Mouse (Mus musculus) monocyte, adult 2 months (primary cell): ENCODE results near the gene Lyst.

Source experiments
- DNase-seq, 2 experiments: peaks; one replicate each; pipeline ENCODE4 v3.0.0; 2022; ENCODE audit warnings: low spot score in 2 of 2, low read depth in 1 of 2

Gene Lyst

DNA sequence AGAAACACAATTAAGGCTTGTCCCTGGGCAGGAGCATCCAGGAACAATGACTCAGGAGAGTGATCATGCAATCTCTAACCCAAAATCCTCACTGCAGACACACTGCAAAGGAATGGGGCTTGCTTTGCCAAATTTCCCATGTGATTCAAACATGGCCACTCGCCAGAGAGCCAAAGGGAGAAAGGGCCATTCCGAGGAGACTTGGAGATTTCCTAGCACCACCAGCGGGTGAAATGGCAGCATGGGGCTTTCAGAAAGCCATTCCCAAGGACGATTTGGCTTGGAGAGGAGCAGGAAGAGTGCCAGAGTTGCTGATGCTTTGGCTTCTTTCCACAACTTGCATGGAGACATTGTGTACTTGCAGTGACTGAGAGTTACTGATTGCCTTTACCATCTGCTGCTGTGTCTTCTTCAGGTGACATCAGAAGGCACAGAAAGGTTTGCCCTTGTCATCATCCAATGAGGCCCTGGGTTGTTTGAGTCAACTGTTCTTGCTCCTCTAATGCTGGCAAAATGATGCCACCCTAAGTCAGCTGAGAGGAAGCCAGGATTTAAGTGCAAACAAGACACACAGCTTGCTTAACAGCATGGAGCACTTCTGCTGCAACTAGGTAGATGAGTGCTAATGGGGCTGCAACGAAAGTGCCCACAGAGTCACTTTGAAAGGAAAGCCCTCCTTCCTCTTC, 16.5 kb upstream of the Lyst start:
- no peak for DNase-seq

DNA sequence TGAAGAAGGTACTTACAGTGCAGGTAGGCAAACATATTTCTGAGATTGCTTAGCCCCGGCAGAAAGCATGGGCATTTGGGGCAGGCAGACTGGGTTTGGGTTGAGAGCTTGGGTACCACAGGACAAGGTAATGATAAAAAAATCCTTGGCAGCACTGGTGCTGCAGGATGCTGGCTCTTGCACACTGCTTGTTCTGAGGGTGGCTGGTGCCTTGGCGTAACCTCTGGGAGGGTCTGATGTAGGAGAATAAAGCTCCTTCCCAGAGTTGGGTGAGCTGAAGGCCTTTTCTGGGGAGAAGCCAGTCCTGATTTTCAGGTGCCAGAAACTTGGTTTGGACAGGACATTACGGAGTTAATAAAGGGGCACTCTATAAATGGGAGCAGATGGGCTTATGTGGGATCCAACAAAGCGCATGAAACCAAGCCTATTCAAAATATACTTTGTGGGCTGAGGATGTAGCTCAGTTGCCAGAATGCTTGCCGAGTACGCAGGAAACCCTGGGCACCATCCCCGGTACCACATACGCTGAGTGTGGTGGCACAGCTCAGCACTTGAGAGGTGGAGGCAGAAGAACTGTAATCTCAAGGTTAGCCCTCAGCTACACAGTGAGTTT, 15.8 kb upstream of the Lyst start:
- DNase-seq: no peak

DNA sequence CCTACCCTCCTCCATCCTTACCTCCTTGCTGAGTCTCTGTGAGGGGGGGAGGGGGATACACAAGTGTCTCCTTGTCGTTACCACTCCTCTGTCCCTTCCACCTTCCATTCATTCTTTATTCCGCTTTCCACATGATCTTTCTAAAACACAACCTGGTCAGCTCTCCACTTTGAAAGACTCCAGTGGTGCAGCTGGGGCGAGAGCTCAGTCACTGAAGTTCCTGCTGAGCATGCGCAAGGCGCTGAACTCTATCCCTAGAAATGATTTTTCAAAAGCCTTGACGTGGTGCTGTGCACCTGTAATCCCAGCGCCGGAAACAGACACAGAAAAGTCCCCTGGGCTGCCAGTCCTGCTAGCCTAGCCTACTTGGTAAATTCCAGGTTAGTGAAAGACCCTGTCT, 15.1 kb upstream of the Lyst start:
- no peak for DNase-seq

DNA sequence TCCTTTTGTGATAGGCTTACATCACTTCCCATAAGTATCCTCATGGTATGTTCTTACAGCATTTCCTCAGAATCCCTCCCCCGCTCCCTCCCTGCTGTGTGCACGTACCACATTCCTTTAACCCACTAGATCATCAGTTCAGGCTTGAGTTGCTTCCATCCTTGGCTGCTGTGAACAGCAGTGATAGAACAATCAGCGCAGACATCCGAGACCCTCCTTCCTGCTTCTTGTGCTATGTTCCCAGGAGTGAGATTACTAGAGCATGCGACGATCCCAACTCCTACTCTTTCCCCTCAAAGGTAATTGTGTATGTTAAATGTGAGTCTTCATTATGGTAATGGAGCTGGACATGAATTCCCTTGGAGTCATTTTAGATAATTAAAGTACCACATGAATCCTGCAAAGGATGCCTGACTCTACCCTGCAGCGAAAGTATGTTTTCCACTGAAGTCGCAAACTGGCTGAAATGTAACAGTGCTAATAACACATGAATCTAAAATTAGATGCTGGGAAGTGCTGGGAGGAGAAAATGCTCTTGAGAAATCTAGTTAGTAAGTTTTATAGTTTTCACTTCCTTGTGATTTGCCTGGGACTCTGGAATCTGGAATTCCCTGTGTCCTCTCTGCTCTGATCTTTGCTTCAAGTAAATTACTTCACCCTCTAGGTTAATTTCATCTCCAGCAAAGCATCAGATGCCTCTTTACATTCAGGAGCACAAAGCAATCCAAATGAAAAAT, 13.6 kb upstream of the Lyst start:
- DNase-seq: no peak

DNA sequence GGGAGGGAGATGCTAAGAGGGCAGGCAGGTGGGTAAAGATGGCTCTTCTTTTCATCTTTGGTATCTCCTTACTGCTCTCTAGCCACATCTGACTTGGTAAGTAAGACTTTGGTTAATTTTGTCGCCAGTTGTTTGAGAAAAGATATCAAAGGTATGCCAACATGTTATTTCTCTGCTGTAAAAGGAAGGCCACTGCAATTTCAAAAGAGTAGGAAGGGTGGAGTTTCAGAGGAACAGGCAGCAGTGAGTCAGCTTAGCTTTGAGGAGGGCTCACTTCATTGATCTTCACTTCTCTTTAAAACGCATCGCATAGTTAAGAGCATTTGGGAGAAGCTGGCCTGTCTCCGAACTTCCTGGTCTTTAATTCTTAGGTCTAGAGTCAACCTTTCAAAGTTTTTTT, 8.2 kb upstream of the Lyst start:
- DNase-seq: no peak

DNA sequence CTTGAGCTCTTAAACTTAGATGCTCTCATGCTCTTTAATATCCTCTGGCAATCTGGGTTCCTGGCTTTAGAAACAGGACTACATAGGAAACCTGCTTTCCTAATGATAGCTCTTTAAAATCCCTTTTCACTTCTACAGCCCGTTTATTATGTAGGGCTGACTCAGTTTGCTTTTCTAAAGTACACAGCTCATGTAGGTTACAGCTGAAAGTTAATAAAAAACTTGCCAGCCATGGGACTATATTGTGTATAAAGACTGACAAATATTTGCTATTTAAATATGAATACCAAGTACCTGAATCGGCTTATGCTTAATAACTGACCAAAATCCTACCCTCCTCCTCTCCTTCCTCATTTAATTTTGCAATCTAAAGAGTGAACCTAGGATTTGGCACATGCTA, 6.7 kb upstream of the Lyst start:
- no peak for DNase-seq

DNA sequence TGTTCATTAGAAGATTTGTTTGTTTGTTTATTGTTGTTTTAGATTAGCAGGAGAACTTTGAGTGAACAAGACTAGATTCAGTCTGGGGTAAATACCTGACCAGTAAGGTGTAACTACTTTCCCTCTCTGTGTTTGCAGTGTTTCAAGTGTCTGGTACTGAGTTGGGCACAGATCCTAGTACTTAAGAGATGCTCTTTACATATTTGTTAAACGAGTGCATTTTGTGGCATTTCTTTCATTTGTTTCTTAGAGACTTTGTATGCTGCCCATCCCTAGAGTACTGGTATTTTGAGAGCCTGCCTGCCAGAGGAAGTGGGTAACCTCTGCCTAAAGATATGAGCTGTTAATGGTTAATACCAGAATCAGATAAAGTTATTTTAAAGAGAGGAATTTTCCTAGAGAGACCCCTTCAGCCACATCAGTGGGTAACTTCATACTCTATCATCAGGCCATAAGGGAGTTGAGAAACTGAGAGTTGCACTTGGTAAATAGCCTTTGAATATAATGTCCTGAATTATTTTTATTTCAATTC, 2.5 kb upstream of the Lyst start:
- no peak for DNase-seq

DNA sequence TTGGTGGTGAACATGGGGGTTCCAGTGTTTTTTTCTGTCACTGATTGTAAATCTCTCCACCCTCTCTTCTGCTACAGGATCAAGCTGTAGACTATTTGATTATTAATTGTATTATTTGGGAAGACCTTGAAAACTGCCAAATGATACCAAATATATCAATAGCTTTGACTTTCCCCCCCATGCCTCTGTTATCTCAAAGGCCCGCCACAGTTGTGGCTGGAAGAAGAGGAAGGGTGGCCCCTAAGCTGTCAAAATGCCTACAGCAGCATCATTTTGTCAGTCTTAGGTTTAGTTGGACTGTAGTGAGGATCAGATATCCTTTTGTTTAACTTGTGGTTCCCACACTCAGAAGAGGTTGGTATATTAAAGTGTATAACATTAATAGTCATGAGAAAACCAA, 1.7 kb upstream of the Lyst start:
- no peak for DNase-seq

DNA sequence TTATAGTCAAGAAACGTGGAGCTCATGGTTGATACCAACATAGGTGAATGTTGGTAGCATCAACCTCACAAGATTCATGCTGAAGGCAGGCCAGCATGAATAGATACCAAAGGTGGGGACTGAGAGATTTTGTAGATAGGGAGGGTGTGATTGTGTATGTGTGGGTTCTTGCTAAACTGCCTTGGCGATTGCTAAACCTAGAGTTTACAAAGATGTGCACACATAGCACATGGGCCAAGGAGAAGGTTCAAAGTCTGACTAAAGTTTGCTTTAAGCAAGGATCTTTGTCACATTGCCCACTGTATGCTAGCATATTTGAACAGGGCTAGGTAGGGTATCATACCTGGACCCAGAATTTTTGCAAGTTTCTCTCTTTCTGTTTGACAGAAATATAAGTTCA, 1.2 kb upstream of the Lyst start:
- DNase-seq: no peak

DNA sequence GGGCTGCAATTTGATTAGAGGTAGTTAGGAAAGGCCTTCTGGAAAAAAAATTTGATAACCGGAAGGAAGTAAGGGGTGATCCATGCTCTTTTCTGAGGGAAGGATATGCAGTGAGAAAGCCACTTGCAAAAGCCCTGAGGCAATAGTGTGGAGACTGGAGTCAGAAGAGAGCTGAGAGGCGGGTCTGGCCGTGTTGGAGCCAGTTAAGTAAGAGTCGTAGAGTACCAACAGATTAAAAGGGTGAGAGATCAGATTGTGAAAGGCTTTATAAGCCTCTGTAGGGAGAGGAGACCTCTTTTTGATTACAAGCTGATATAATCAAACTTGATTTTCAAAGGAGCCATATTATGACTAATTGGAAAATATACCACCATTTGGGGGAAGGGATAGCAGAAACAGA, 1.7 kb downstream of the Lyst start:
- no peak for DNase-seq

DNA sequence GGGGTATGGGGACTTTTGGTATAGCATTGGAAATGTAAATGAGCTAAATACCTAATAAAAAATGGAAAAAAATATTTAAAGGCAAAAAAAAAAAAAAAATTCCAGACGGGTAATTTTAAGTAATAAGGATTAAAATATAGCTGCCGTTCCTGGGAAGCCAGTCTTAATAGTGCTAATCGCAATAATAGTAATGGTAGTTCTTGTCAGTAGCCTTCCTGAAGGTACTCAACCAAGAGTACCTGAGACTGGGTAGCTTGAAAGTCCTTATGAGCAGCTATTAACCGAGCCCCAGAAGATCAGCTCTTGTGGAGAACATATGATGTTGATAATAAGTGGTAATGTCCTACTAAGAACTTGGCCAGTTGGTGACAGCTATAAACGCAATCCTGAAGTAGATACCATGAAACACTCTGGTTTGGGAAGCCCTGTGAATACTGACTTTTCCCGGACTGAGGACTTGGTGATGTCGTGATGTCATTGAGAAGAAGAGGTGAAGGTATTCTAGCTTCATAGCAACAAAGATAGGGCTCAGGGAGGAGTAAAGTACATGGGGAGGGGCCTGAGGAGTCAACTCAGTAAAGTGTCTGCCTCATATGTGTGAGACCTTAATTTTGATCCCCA, 6.3 kb downstream of the Lyst start:
- no peak for DNase-seq

DNA sequence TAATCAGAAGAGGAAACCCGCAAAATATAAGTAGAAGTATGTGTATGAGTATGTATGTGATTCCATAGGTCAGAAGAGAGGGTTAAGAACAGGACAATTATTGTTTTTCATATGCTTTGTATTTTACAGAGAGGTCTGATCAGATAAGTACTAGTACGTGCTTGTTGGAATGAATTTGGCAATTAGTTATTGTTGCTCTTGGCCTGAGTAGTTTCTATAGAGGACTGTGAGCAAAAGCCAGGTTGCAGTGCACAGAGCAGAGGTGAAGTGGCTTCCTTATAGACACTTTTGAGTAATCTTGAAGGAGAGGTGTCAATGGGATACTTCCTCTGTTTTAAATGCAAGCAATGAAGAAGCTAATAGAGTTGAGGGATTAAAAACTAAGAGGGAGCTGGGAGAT, 7.7 kb downstream of the Lyst start:
- no peak for DNase-seq

DNA sequence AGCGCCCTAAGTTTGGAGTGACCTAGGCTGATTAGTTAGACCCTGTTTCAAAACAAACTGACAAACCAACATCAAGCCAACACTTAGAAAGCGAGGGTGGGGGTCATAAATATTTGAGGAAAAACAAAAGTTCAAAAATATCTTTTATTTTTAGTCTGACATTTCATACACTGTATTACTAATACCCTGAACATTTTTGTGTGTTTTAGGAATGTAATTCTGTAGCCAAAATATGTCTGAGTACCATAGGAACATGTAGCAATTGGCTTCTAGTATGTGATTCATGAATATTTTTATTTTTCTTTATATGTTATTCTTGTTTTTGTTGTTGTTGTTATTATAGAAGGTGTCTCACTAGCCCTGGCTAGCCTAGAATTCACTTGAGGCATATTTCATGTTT, 11.2 kb downstream of the Lyst start:
- DNase-seq: no peak

DNA sequence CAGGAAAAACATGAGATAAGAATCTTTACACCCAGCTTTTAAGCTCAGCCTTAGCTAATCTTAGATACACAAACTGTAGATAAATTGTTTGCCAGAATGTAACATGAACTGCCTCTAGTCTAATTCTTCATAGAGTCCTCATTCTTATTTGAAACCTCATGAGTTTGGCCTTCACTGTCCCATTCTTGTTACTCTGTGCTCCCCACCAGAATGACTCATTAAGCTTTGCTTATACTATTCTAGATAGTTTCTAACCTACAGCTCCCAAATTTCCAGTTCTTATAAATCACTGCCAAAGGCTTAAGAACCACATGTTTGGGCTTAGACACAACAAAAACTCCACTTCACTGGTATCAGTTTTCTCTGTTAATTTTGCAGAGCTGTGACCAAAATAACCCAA, 16.0 kb downstream of the Lyst start:
- DNase-seq: no peak

DNA sequence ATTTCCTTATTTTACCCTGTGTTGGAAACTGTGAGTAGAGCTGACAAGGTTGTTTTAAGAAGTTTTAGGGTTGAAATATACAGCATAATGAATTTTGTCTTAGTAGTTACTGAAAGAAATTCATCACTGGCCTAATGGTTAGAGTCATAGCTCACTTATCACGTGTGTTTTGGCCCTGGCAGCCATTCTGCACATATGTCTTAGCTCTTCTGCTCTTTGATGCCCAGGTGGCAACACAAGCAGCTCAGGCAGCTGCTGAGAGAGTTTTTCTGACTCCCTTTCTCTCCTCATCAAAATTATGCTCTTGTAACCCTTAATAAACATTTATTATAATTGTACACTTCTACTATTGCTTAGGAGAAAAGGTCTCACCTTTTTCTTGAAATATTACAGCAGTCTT, 18.1 kb downstream of the Lyst start:
- DNase-seq: no peak

DNA sequence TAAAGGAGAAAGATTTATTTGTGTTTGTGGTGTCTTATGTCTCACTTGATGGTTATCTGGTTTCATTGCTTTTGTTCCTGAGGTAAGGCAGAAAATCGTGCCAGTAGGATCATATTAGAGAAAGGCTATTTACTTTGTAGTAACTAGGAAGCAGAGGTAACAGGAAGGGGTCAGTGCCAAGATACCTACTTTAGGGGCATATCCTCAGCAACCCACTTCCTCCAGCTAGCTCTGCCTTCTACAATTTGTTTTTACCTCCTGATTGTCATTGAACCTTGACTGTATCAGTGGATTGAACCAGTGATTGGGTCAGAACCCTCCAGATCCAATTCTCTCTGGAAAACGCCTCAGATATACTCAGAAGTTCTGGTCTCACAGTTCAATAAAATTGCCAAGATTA, 19.5 kb downstream of the Lyst start:
- no peak for DNase-seq

DNA sequence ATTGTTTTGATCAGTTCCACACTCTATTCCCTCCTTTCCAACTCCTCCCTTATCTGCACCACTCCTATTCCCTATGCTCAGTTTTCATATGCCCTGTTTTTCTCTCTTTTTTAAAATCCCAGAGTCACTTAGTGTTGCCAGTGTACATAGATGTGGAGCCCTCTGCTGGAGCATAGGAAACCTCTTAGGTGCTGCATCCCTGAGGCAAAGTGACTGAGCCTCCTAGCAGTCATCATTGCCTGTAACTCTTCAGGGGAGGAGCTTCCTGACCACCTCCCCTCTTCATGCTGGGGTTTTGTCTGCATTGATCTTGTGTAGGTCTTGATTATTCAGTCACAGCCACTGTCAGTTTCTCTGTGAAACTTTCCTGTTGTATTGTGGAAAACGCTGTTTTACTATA, 22.7 kb downstream of the Lyst start:
- no peak for DNase-seq

DNA sequence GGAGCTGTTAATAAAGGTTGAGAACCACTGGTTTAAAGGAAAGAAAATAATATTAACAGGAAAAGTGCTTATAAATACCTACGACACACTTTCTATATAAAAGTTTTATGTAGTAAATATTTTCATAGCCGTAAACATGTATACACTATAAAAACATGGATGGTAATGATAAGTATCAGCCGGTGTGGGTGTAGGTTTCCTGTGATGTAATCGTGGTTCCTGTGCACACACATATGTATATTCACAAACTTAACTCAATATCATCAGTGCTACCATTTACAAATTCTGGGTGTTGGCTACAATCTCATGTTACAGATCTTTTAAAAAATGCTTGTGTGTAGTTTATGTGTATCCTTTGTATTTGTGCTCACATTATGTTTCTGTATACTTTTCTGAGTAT, 24.0 kb downstream of the Lyst start:
- DNase-seq: no peak

DNA sequence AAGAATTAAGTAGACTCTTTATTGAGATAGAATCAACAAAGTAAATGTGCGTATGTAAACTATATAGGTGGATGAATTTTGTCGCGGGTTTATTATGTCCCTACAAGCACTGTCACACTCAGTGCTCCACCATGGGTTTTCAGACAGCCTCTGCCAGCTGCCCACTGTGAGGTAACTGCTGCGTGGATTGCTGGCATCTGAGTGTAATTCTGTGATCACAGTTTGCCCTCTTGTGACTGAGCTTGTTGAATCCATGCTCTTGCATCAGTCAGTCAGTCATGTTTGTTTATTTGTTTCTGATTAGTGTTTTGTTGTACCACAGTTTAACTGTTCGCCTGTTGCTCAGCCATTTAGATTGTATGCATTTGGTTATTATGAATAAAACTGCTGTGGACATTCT, 31.3 kb downstream of the Lyst start:
- DNase-seq: no peak

DNA sequence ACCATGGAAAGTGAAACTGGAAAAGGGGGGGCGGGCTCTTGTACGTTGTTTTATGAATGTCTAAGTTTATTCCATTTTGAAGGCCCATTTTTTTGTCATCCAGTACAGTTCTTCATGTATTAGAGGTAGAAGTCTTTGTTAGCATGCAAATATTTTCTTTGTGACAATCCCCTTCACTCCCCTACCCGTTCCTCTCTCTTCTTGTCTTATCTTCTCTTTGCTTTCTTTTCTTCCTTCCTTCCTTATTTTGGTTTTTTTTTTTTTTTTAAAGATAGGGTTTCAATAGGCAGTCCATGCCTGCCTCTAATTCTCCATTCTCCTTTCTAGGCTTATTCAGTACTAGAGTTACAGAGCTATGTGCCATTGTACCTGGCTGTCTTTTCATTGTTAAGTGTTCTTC, 32.4 kb downstream of the Lyst start:
- DNase-seq: no peak

DNA sequence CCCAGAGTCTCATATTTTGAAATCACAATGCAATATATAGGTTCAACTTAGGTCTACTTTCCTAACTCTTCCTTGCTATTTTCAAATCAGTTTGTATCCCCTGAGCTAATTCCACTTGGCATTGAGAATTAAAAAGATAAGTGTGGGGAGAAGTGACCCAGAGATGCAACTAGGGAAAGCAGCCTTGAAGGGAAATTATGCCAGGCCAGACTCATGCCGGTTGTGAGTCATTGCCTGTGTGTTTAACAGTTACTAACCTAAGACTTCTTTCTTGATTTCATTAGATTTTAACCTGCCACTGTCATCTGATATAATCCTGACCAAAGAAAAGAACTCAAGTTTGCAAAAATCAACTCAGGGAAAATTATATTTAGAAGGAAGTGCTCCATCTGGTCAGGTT, 43.5 kb downstream of the Lyst start:
- no peak for DNase-seq

DNA sequence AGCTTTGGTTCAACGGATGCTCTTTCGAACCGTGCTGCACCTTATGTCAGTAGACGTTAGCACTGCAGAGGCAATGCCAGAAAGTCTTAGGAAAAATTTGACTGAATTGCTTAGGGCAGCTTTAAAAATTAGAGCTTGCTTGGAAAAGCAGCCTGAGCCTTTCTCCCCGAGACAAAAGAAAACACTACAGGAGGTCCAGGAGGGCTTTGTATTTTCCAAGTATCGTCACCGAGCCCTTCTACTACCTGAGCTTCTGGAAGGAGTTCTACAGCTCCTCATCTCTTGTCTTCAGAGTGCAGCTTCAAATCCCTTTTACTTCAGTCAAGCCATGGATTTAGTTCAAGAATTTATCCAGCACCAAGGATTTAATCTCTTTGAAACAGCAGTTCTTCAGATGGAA, 44.5 kb downstream of the Lyst start:
- DNase-seq: no peak
